Mouse (Mus musculus): ENCODE measurements around the gene Lpcat1. TPM values are rescaled to one million over a fixed set of nuclear protein-coding genes. Genes with fewer than 3 reads are reported as not detected.

Gene Lpcat1
- polyA plus RNA-seq, 1 experiment from 2014 or later: 22.5 TPM

DNA sequence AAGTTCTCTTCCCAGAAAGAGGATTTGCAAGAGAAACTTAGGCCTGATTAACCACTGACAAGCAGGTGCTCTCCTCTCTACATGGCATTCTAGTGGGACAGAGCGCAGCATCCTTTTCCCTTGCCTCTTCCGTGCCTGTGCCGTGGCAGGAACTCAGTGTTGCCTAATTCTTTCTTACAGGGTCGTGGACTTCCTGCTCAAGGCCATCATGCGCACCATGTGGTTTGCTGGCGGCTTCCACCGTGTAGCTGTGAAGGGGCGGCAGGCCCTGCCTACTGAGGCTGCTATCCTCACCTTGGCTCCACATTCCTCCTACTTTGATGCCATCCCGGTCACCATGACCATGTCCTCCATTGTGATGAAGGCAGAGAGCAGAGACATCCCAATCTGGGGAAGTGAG is 21.7 kb downstream of the Lpcat1 start:
- H3K4me2 ChIP-seq (replicated peaks): no peak overlapping the region
- H3K4me3 ChIP-seq (replicated peaks): no peak overlapping the region
- no peak overlapping the region for H3K27ac ChIP-seq
- H3K9me3 ChIP-seq: no peaks in the 10 kb centered on the region
- no peaks in the 10 kb centered on the region for H3K27me3 ChIP-seq (replicated peaks)
- 0 out of 2 replicates have a peak, but pooled peaks cover 16% of the 10 kb centered on the region for H3K36me3 ChIP-seq
- no peak overlapping the region for H3K9ac ChIP-seq
- ATAC-seq: no peak
- no peaks in the 10 kb centered on the region for H3K4me1 ChIP-seq (replicated peaks)
- 82% methylated on average over 9 of the region's 9 CpGs for WGBS

DNA sequence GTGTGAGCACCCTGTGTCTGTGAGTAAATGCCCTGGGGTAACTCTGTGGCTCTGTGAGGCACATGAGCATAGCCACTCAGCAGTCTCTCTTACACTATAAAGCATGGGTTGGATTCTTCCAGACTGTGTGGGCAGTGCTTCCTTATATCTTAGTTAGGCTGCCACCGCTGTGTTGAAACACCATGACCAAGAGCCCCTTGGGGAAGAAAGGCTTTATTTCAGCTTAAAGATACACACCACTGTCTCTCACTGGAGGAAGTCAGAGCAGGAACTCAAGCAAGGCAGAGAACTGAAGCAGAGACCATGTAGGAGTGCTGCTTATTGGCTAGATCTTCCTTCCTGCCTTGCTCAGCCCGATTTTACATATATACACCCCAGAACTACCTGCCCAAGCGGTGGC is 23.0 kb downstream of the Lpcat1 start:
- H3K4me3 ChIP-seq (replicated peaks): no peak overlapping the region
- 89% methylated on average over 3 of the region's 3 CpGs for WGBS
- no peak overlapping the region for H3K4me2 ChIP-seq (replicated peaks)
- no peak for ATAC-seq
- 0 out of 2 replicates have a peak, but pooled peaks cover 17% of the 10 kb centered on the region for H3K36me3 ChIP-seq
- H3K9me3 ChIP-seq: no peaks in the 10 kb centered on the region
- no peaks in the 10 kb centered on the region for H3K27me3 ChIP-seq (replicated peaks)
- no peak overlapping the region for H3K9ac ChIP-seq
- H3K27ac ChIP-seq: no peak overlapping the region
- H3K4me1 ChIP-seq (replicated peaks): no peaks in the 10 kb centered on the region

DNA sequence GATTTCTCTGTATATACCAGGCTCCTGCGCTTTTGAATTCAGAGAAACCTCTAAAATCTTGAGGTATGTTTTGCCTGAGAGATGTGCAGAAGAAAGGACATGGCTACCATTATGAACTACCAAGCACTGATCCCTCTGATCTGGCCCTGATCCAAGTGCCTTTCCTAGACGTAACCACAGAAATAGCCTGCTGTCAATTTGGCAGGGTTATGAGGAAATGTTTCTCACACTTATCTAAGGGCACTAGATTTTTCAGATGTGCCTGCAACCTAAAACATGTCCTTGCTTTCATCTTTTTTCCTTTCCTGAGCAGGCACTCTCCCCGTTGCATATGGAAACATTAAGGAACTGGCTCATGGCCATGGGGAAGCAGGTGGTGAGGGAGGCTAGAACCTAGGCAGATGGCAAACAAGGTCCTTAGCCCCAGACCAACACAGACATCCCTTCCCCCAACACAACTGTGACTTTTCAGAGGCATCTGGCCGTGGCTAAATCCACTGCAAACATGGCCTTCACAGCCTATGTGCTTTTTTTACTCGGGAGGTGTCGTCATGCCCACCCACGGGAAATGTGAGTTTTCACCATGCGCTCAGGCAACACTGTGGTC is 23.7 kb downstream of the Lpcat1 start:
- 77% methylated on average over 8 of the region's 8 CpGs for whole genome bisulfite sequencing
- no peaks in the 10 kb centered on the region for H3K27me3 ChIP-seq (replicated peaks)
- ATAC-seq: no peak
- no peak overlapping the region for H3K9ac ChIP-seq
- H3K4me3 ChIP-seq (replicated peaks): no peak overlapping the region
- no peaks in the 10 kb centered on the region for H3K9me3 ChIP-seq
- H3K36me3 ChIP-seq: 0 out of 2 replicates have a peak, but pooled peaks cover 21% of the 10 kb centered on the region
- no peaks in the 10 kb centered on the region for H3K4me1 ChIP-seq (replicated peaks)
- no peak overlapping the region for H3K27ac ChIP-seq
- no peak overlapping the region for H3K4me2 ChIP-seq (replicated peaks)

DNA sequence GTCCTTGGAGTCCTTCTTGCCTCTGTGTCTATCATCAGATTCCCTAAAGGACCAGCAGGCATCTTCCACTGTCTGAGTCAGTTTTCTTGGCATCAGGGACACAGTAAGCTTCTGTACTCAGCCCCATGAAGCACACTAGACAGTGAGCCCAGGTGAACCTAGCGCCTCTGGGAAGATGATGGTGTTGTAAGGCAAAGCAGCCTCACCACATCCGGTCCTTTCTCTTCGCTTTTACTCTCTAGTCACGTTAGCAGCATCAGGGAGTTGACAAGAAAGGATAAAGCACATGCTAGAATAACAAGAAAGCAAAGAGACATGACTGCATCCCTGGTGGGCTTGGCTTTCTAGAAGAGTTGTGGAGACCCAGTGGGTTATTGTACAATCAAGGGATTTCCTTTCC is 26.2 kb downstream of the Lpcat1 start:
- Histone ChIP-seq H3K4me3 (replicated peaks) (no peak overlapping the region), H3K9me3 (no peaks in the 10 kb centered on the region), H3K4me1 (replicated peaks) (no peaks in the 10 kb centered on the region), H3K27me3 (replicated peaks) (no peaks in the 10 kb centered on the region), H3K9ac (no peak overlapping the region), H3K27ac (no peak overlapping the region), H3K36me3 (0 out of 2 replicates have a peak, but pooled peaks cover 19% of the 10 kb centered on the region), H3K4me2 (replicated peaks) (no peak overlapping the region)
- 86% methylated on average over 4 of the region's 4 CpGs for WGBS
- no peak for ATAC-seq

DNA sequence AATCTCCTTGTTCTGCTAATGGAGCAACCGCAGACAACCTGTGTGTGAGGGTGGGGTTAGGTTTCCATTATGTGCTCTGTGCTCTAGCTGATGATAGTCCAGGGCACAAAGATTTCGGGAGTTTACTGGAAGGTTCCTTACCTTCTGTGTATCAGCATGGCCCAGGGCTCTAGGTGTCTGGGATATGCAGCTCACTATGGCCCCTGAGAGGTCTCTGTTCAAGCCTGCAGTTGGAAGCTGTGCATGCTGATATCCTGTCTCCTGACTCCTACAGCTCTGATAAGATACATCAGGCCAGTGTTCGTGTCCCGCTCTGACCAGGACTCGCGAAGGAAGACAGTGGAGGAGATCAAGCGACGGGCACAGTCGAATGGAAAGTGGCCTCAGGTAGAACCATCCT is 27.5 kb downstream of the Lpcat1 start:
- Histone ChIP-seq H3K27me3 (replicated peaks) (no peaks in the 10 kb centered on the region), H3K4me1 (replicated peaks) (no peaks in the 10 kb centered on the region), H3K27ac (no peak overlapping the region), H3K4me2 (replicated peaks) (no peak overlapping the region), H3K36me3 (0 out of 2 replicates have a peak, but pooled peaks cover 19% of the 10 kb centered on the region), H3K9me3 (no peaks in the 10 kb centered on the region), H3K4me3 (replicated peaks) (no peak overlapping the region), H3K9ac (no peak overlapping the region)
- 96% methylated on average over 9 of the region's 9 CpGs for WGBS
- no peak for ATAC-seq

DNA sequence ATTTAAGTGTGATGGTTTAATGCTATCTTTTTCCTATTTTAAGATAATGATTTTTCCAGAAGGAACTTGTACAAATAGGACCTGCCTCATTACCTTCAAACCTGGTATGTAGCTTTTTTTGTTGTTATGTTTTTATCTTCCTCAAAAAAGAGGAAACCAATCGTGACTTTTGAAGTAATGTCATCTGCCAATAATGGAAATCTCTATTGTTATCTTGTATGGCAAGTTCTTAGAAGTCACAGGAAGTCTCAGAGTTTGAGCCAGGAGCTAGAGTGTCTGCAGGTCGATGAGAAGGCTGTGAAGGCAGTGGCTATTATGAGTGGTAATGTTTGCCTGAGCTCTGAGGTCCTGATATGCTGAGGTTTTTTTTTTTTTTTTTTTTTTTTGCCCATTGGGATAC is 29.1 kb downstream of the Lpcat1 start:
- Histone ChIP-seq H3K9me3 (no peaks in the 10 kb centered on the region), H3K27ac (no peak overlapping the region), H3K4me2 (replicated peaks) (no peak overlapping the region), H3K27me3 (replicated peaks) (no peaks in the 10 kb centered on the region), H3K36me3 (0 out of 2 replicates have a peak, but pooled peaks cover 19% of the 10 kb centered on the region), H3K4me1 (replicated peaks) (no peaks in the 10 kb centered on the region), H3K4me3 (replicated peaks) (no peak overlapping the region), H3K9ac (no peak overlapping the region)
- 65% methylated on average over 2 of the region's 2 CpGs for WGBS
- no peak for ATAC-seq

DNA sequence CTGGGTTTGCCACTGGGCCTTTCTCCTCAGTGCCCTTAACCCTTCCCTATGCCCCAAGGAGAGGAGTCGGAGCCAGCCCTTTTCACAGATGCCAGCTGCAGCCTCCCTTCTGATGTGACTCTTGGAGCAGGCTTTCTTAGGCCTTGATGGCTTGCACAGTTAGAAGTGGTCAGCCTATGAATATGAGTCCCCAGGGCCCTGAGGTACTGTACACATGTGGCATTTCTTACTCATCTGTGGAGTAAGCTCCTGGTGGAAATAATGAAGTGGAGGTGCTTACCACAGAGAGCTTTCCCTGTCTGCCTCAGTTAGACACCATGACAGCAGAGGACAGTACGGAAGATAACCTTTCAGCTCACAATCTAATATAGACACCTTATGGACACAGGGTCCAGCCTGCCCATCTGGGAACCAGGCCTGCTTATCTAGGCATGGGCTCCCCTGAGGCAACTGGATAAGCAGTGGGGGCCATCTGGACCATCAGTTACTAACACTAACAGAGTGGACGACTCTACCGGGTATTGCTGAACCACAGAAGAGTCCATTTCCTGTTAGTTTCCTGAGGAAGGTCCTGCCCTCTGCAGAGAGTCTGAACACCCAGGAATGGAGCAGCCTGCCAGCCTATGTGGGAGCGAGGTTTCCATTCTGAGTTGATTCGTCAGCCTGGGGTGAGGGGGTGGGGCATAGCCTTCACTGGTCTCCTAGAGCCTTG is 33.1 kb downstream of the Lpcat1 start:
- H3K9me3 ChIP-seq: no peaks in the 10 kb centered on the region
- peak; percentile 58; the same call in 1 of the 2 replicates for ATAC-seq
- H3K27me3 ChIP-seq (replicated peaks): no peaks in the 10 kb centered on the region
- H3K9ac ChIP-seq: no peak overlapping the region
- 67% methylated on average over 6 of the region's 6 CpGs for WGBS
- no peaks in the 10 kb centered on the region for H3K4me1 ChIP-seq (replicated peaks)
- no peak overlapping the region for H3K4me3 ChIP-seq (replicated peaks)
- H3K4me2 ChIP-seq (replicated peaks): no peak overlapping the region
- H3K27ac ChIP-seq: no peak overlapping the region
- 0 out of 2 replicates have a peak, but pooled peaks cover 14% of the 10 kb centered on the region for H3K36me3 ChIP-seq

DNA sequence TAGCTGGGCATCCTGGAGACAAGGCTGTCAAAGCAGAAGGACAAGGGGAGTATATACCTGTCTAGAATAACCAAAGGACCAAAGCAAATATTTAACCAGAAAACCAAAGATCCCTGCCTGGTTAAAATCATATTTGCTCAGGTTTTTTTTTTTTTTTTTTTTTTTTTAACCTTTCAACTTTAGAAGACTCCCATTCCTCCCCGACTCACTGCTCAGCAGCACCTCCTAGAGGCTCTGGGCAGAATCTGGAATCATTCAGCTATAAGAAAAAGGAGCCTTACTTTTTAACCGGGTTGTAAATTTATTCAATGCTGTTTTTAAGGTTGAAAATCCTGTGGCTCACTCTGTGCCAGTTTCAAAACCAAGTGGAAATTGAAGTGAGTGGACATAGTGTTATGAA is 35.7 kb downstream of the Lpcat1 start:
- no peak overlapping the region for H3K4me3 ChIP-seq (replicated peaks)
- H3K4me2 ChIP-seq (replicated peaks): no peak overlapping the region
- H3K27me3 ChIP-seq (replicated peaks): no peaks in the 10 kb centered on the region
- WGBS: 63% methylated on average over 2 of the region's 2 CpGs
- H3K27ac ChIP-seq: no peak overlapping the region
- no peak overlapping the region for H3K9ac ChIP-seq
- no peak for ATAC-seq
- no peaks in the 10 kb centered on the region for H3K4me1 ChIP-seq (replicated peaks)
- H3K9me3 ChIP-seq: no peaks in the 10 kb centered on the region
- H3K36me3 ChIP-seq: 0 out of 2 replicates have a peak, but pooled peaks cover 6% of the 10 kb centered on the region

DNA sequence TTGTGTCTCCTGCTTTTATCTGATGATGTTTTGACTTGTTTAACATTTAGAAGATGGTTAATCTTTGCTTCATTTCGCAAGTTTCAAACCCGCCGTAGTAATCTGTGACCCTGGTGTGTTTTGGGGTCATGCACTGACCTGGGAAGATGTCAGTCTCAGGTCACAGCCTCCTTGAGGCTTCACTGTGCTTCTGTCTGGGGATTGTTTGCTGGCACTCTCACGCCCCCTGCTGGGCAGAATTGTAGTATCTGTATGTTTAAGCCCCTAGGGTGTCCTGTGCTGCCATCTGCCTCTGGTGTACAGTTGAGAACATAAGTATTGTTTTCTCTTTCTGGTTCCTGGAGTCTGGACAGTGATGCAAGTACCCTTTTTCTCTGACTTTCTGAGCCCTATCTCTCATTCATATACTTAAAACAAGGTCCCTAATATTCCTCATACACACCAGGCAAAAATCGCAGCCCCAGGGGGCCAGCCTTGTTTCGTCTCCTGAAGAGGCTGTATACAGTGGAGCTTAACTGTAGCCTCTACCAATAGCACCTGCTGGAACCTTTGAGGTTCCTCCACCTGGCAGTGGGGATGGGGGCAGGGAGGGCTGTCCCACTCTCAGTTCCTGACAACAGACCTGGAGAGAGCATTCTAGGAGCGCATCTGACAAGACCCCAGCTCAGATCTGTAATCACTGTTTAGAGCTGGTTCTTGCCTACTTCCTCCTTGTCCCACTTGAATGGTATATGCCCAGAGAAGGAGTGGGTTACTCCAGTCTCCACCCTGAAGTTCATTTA is 38.9 kb downstream of the Lpcat1 start:
- Histone ChIP-seq H3K9ac (no peak overlapping the region), H3K36me3 (peaks cover 11% of the 10 kb centered on the region), H3K9me3 (no peaks in the 10 kb centered on the region), H3K4me1 (replicated peaks) (no peaks in the 10 kb centered on the region), H3K27ac (no peak overlapping the region), H3K27me3 (replicated peaks) (no peaks in the 10 kb centered on the region), H3K4me3 (replicated peaks) (no peak overlapping the region), H3K4me2 (replicated peaks) (no peak overlapping the region)
- peak; percentile 81 for ATAC-seq
- WGBS: 60% methylated on average over 7 of the region's 7 CpGs

DNA sequence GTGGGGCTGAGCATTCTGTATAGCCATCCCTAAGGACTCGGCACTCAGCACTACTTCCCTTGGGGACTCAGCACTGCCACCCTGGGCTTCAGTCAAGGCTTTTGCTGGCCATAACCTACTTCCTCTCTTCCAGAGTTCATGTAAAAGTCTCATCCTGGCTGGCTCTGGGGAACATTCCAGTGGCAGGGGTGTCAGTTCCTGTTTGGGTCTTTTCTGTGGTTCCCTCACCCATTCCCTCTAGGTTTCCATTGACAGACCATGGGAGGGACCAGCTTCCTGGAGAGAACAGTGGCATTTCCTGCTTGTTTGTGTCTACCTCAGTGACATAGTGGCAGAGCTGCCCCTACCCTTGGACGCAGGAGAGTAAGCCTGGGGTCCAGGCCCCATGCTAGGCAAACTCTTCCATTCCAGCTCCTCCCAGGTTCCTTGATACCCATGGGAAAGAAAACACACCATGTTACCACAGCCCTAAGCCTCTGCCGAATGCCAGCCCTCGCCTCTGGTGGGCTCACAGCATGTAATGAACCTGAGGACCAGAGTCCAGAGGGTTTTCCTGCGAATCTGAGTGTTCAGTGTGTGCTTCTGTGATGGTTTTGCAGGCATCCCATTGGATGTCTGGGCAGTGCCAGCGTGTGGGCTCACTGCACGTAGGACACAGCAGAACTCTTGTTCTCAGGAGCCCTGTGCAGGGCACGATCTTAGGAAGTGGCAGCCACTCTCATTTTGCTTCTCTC is 42.0 kb downstream of the Lpcat1 start:
- Histone ChIP-seq H3K27ac (no peak overlapping the region), H3K4me2 (replicated peaks) (no peak overlapping the region), H3K4me3 (replicated peaks) (no peak overlapping the region), H3K4me1 (replicated peaks) (no peaks in the 10 kb centered on the region), H3K9ac (no peak overlapping the region), H3K27me3 (replicated peaks) (no peaks in the 10 kb centered on the region), H3K36me3 (peaks cover 13% of the 10 kb centered on the region), H3K9me3 (no peaks in the 10 kb centered on the region)
- ATAC-seq: no peak
- WGBS: 88% methylated on average over 8 of the region's 8 CpGs

DNA sequence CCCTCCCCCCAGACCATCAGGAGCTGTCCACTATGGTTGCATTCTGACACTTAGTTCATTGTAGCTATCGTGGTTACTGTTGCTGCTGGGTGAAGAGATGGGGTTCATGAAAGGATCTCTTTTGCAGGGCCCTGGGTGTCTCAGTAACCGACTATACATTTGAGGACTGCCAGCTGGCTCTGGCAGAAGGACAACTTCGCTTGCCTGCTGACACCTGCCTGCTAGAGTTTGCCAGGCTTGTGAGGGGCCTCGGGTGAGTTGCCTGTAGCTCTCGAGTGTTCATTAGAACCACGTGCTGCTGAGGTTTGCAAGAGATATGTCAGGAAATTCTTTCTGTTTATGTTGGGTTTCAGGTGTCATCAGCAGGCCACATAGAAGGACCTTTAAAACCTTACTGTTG is 42.9 kb downstream of the Lpcat1 start:
- ATAC-seq: no peak
- no peak overlapping the region for H3K9ac ChIP-seq
- H3K4me2 ChIP-seq (replicated peaks): no peak overlapping the region
- H3K4me3 ChIP-seq (replicated peaks): no peak overlapping the region
- 78% methylated on average over 6 of the region's 6 CpGs for WGBS
- H3K27me3 ChIP-seq (replicated peaks): no peaks in the 10 kb centered on the region
- H3K36me3 ChIP-seq: peaks cover 19% of the 10 kb centered on the region
- no peaks in the 10 kb centered on the region for H3K4me1 ChIP-seq (replicated peaks)
- no peaks in the 10 kb centered on the region for H3K9me3 ChIP-seq
- no peak overlapping the region for H3K27ac ChIP-seq

Measured in intestine, embryonic 15.5 days (tissue).